Mouse (Mus musculus) v-Abl transformed pro-B cells (cell line): ENCODE results near the gene Fat3.

Experiments used
- in situ Hi-C, 2 experiments: fragments of 400-800 bp; cut with MboI; formaldehyde crosslinking; loops; one replicate each; pipeline ENCODE4 v1.15.1; 2025; ENCODE audit not compliant: unreplicated experiment in 2 of 2

The Fat3 gene

DNA sequence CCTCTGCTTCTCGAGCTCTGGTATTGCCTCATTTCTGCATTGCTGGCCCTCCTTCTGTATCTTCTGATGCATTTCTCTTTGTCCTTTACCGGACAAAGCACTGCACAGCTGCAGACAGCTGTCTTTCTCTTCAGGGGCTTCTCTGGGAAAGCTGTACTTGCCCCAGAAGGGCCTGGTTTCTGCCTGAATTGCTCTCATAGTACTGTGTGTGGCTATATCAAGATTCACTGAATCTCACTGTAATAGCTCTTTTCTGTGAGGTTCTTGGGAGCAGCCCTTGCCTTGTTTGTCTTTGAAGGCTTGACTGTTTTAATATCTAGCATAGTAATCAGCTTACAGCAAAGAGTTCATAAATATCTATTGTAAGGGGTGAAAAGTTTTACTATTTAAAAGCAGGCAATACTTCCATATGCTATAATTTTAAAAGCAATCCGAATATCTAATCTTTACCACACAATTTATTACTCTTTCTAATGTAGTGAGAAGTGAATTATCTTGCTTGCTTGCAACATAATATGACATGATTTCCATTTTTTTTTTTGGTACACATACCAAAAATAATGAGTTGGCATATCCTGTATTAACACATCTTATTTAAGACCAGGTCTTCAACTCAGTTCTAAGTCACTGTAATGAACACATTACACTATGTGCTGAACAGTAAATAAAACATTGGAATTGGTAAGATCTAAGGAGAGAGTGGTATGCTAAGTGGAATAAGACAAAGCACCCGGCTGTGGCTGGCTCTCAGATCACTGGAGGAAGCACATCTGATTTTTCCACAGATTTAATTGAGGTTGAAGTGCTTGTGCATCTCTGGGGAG lies 348.1 kb downstream of the Fat3 start:
- in situ Hi-C loops, result no loop called here

DNA sequence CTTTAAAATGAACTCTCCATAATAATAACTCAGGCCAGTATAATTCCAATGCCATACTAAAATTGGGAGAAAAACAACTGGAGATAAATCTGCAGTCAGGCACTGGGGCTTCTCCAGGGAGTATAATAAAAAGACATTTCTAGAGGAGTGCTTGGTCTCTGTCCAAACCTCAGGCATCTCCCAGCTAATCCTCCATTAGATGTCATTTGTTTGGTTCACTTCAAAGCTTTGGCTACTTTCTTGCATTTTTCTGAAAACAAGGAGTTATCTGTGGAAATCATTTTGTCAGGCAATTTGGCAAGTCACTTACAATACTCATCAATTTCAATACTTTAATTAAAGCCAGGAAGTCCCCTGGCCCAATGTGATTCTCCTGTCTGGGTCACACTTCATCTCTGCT lies 351.0 kb downstream of the Fat3 start:
- in situ Hi-C loops, result no loop called here

DNA sequence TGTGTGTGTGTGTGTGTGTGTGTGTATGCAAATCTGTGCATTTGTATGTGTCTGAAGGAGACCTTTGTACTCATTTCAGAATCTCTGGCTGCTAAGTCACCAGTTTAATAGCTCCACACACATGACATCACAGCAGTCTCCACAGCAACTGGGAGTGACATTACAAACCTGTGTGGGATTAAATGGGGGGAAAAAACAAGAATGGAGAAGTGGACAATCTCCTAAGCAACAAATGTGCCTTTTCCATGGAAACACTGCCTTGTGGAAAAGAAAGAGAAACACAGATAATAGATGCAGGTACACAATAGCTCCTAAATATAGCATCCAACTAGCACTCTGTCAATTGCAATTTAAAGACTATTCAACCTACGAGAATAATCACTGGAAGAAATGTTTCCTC lies 353.4 kb downstream of the Fat3 start:
- in situ Hi-C loops, result no loop called here

DNA sequence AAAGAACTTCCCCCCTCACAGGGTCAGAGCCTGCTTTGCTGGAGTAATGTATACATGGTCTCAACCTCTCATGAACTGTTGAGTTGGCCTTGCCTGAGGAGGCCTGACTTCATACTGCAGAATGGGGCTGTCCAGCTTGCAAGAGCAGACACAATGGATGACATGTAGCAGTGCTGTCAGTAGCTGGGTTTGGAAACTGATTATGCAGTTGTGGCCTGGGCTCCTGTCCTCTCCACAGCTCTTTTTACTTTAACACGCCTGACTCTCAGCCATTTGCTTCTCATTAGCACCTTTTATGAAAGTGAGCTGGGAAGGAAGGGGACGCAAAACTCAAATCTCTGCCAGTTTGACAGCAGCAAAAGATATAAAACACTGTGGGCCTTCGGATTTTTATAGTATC lies 356.4 kb downstream of the Fat3 start:
- in situ Hi-C loops, result no loop called here

DNA sequence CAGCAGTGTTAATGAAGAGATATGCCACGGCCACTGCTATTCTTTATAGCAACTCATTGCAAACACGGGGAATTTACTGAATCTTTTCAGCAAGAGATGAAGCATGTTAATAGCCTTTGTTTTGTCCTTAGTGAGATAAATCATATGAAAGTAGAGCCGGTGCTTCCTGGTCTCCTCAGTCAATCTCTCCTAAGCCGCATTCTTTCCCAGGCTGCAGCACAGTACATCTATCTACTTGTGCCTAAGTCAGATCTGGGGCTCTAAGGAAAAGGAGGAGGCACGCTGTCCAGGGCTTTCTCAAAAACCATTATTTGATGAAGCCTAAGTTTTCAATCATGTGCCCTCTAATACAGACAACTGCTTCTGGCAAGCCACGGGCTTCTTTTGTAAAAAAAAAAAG lies 361.8 kb downstream of the Fat3 start:
- in situ Hi-C loops, result no loop called here

DNA sequence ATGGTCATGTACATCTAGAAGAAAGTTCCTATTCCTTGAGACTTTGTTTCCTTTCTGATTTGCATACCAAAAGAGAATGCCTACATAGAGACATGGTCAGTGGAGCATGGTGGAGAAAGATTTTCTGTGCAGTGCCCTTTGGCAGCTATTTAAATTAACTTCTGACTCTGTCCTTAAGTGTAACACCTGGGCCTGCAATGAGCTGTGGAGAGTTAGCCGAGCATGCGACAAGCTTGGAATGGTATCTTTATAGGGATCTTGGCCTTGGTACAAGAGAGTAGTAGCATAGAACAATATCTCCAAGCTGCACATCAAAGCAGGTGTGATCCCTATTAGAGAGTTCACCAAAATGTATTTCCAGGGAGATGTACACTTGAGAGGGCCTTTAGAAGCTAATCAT lies 368.0 kb downstream of the Fat3 start:
- in situ Hi-C loops, result no loop called here

DNA sequence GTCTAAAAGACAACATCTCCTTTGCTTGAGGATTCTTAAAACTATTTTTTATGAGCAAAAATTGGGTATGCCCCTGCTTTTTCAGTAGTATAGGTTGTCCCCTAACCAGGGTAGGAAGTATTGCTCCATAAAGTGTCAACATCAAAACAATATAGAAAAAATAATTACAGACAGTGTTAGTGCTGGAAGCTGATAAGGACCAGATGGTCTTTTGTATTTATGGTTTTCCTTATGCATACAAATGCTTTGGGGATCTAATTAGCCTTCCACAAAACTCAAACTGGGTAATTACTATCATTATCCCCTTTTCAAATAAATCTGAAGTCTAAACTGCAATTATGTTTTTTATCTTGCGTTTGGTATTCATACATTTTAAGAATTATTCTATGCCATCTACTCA lies 368.5 kb downstream of the Fat3 start:
- in situ Hi-C loops, result no loop called here

DNA sequence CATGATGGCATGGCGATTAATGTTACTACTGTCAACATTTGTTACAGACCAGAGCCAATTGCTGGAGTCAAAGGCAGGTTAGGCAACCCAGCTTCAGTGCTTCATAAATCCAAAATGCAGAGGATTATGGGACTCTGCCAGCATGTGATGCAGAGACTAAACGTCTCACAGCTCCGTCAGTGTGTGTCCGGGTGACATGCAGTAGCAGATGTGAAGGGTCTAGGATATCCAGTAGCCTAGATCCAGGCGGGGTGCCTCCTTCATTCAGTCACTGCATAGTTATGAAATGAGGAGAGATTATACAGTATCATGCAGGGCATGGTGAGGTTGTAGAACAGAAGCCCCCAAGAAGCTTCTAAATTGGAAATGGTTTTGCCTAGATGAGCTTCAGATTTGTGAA lies 379.3 kb downstream of the Fat3 start:
- in situ Hi-C loops, result no loop called here

DNA sequence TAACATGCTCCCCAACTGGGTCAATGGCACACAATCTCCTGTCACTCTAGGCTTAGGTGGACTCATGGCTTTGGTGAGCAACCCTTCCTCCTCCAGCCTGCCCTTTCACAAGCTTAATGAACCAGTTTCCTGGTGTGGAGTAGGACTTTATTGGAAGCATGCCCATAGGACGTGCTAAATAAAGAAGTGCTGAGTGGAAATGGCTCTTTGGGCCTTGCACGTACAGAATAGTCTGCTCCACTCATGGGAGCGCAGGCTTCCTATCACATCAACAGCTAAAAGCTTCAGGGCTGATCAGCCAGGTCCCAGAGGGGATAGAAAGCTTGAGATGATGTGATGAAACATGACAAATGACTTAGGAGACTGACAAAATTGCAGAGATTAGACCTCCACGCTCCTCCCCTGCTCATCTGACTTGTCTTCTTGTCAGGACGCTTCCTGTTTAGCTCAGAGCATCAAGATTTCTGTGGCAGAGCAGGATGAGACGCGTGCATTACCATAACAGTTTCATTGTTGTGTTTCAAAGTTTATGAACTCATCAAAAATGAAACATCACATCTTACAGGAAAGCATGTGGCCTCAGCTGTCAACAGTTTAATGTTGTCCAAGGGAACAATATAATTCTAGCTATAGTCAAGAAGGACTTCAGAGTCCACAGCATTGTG lies 386.1 kb downstream of the Fat3 start:
- in situ Hi-C loops, result no loop called here

DNA sequence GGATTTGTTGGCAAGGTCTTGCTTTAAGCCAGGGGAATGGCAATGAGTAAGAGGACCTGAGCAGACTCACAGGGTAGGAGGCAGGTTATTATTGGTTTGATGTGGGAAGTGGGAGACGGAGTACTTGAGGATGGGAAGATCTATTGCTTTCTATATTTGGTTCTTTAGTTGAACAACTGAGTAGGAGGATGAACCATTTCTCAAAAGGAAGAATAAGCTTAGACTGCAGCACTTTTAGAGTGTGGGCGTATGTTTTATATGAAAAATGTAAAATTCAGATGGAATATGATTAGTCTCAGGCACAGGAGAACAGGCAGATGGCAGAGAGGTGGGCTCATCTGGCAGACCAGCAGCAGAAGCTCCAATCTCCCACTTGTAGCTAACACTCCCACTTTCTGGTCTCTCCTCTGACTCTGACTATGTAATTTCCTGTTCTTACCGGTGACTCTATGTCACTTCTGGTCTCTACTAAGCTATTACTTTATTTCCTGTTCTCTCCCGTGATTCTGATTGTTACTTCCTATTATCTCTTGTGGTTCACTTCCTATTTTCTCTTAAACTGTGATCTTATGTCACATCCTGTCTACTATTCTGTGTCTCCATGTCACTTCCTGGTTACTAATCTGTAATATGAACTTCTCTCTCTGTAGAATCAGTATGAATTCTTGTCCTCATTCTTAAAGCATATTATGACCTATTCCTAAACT lies 387.0 kb downstream of the Fat3 start:
- in situ Hi-C loops, result no loop called here

DNA sequence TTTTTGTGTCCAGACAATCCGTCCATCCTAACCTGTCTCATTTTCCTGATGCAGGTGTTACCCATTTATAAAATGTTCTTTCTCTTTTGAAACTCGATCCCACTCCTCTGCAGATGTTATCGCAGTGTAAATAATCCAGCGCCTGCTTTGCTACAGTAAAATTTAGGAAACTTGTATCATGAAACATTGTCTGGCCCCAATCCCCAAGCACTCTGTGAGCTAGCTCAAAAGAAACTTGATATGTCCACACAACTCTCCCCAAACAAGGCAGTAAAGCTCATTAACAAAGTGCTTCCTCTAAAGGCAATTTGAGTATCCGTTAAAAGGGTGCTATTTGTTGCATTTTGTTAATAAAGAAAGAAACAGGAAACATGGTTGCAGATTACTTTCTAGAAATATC lies 393.2 kb downstream of the Fat3 start:
- in situ Hi-C loops, result no loop called here

DNA sequence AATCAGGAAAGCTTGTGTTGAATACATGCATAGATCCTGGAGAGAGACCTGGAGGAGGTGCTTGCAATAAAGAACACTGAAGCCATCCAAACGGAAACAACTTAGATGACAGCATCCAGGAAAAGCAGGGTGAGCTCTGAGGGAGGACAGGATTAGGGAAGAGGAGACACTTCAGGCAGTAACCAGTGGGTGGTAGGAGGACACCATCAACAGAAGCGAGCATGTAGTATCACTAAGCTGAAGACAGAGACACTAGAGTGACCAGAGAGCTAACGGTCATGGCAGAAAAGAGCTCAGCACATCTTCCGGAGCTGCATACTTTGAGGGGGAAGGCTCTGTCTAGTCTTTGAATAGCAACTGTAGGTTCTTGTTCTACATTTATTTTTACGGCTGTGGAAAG lies 393.7 kb downstream of the Fat3 start:
- in situ Hi-C loops, result no loop called here

DNA sequence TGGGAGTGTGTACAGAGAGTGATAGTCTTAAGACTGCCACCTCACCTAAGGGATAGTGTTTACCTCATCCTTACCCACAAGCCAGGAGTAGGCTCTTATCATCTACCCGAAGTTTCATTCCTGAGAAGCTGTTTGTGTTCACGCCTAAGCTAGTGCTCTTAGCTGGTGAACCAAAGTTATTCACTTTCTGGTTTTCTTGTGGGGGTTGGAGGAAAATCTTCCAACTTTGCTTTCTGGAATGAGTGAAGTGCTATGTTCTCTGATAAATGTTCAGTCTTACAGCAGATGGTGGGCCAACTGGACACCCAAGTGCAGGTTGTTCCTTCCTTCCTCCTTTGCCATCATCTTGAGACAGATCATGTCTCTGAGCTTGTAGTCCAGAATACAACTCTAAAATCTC lies 402.5 kb downstream of the Fat3 start:
- in situ Hi-C loops, result no loop called here

DNA sequence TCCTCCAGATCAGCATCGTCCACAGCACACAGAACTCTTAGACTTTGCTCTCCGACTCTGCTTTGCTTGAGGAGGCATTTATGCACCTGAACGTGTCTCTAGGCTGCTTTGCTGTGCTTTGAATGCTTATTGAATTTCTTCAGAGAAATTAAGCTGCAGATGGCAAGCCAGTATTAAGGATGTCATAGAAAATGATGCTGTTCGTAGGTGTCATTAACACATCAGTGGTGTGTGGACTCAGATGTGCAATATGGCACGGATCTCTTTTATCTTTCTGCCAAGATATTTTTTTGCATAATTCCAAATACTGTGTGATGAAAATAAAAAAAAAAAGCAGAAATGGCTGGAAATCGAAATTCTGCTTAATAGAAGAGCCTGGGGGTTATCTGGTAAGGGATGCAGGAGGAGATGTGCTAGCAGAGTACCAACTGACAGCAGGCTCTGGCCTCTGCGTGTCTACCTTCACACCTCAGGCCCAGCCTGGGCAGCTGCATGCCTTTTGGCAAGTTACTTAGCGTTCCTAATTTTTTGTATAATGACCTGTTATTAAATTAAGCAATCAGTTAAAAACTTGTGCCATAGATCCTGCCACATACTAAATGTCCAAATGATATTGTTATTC lies 407.9 kb downstream of the Fat3 start:
- in situ Hi-C loops, result no loop called here

DNA sequence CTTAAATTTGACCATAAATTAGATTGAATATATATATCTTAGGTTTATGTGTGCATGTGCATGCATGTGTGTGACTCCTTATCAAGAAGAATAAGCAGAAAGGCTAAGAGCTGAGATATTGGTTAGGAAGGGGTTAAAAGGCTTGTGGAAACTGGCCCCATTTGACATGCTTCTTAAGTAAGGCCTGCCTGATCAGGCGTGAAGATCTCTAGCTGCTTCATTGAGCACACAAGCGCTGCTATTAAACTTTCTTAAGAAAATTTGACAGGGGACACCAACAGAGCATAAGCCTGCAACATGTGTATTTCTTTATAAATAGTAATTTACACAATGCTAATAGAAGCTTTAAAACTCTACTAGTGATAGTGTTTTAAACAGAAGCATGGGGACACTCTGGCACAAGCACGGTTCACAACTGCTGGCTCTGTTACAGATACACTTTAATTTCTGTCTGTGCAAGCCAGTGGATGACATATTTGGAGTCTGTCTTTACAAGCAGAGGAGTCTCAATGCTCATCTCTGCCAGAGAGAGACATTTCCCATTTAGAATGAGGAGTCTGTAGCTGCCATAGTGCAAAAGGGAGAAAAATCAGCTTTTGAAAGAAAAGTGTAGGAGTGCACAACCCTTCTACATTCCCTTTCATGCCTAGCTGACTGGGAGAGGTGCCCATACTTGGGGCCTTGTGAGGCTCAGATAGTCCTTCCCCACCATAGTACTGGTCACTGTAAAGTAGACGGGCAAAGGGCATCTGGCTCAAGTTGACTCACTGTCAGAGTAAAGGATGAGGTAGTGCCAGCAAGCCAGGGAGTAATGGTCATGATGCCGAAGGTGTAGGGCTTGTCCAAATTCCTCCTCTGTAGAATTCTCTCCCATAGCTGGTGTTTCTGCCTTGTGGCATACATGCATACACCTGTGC lies 408.8 kb downstream of the Fat3 start:
- in situ Hi-C loops, result no loop called here

DNA sequence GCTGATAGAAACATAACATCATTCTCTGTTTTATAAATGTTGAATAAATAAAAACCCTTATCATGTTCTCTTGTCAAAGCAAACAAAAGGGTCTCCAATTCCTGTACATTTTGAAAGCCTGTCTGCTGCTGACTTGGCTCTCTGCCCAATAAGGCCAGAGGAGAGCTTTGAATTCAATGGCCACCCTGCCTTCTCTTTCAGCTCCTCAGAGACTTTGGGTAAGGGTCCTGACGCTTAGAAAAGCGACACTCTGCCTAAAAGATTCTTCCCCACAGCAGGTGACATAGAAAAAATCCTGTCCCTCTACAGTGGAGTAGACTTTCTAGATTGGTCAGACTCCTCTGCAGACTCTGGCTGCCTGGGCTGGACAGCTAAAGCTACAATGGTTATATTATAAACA lies 421.8 kb downstream of the Fat3 start:
- in situ Hi-C loops, result no loop called here

DNA sequence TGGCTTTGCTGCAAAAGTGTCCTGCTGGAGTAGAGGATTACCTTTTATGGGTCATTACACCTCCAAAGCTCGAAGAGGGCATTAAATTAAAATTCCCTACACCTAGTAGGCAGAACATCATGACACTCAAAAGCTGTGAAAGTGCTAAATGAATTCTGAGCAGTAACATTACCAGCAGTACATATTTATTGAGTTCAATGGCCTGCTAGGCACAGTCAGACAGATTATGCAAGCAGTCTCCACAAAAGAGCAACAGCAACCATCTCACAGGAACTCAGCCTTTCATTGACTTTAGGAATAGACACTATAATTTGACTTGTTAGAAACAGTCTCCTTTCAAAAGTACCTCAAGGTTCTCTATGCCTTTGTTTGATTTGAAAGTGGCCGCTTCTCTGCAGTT lies 426.4 kb downstream of the Fat3 start:
- in situ Hi-C loops, result no loop called here

DNA sequence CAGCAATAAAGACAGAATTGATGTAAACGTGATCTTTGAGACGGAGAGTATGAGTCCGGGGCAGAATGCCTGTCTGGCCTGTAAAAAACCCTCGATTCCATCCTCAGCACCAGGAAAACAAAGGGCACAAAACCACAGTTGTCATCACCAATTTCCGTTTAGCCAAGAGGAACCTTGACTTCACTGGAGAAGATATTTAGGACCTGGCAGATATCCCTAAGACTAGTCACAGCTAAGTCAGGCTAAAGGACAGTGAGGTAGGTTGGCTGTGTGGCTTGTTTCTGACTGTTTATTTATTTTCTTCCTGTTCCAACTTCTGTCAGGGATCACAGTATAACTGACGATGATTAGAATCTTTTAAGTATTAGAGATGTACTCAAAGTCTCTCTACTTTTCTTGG lies 427.0 kb downstream of the Fat3 start:
- in situ Hi-C loops, result no loop called here

DNA sequence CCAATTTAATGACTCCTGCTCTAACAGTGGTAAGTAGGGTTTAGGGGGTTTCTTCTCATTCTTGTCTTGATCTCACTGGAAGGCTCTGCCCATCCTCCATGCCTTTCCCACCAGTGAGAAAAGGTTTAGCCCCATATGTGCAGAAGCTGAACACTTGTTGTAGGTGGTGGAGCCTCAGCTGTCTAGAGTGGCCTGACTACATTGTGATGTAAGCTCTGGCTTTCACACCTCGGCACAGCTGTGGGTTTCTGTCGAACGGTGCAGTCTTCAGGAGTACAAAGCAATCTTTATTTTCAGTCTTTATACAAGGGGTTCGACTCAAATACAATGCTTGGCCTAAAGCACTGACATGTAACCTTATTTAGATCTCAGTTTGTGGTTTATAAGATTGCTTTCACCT lies 437.6 kb downstream of the Fat3 start:
- in situ Hi-C loops, result no loop called here

DNA sequence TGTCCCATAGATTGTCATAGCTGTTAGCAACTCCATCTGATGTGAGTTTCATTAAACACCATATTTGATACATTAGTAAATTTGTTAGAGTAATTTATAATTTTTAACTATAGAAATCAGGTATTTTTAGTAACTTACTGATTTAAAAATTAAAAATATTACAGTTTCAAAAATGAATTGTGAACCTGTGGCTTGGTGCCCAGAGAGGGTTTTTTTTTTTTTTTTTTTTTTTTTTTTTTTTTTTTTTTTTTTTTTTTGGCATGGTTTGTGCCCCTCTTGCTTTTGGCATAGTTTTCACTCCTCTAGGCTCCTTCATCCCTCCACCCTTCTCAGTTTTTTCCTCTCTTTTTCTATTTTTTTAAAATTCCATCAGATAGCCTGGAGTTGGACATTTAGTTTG lies 438.6 kb downstream of the Fat3 start:
- in situ Hi-C loops, result no loop called here
